Mouse (Mus musculus) megakaryocyte, embryonic 14.5 days (primary cell): ENCODE data around the gene Gm20388. TPM values are rescaled to one million over a fixed set of nuclear protein-coding genes. Genes with fewer than 3 reads are reported as not detected.

Source experiments
- H3K27me3 ChIP-seq: replicated peaks from 2 replicates; pipeline ENCODE3; 2012; ENCODE audit warnings: inconsistent platforms
- H3K36me3 ChIP-seq: replicated peaks from 2 replicates; pipeline ENCODE3; 2012; ENCODE audit warnings: low read length, inconsistent platforms, mixed read lengths
- H3K4me1 ChIP-seq: 2 replicates; pipeline ENCODE4 v1.6.1; 2012; ENCODE audit warnings: inconsistent platforms
- H3K4me3 ChIP-seq: replicated peaks from 2 replicates; pipeline ENCODE3; 2012; ENCODE audit warnings: moderate library complexity, mild to moderate bottlenecking, inconsistent platforms
- H3K9me3 ChIP-seq: 2 replicates; pipeline ENCODE4 v1.6.1; 2012; ENCODE audit warnings: inconsistent platforms
- FLI1 ChIP-seq: IDR thresholded peaks from 2 replicates; pipeline ENCODE4 v1.6.1; 2012; ENCODE audit warnings: low read length, inconsistent platforms, mixed read lengths
- GATA1 ChIP-seq: IDR thresholded peaks from 3 replicates; pipeline ENCODE4 v1.6.1; 2012; ENCODE audit warnings: mixed read lengths, low read length, inconsistent platforms, borderline replicate concordance
- polyA plus RNA-seq: library from polyadenylated mRNA; stranded (reverse); fragments of >175 nt; gene quantifications from 2 replicates; pipeline ENCODE4 v1.2.3, GENCODE M21; 2012; ENCODE audit warnings: low replicate concordance; ENCODE audit not compliant: insufficient read depth

Gene Gm20388
- polyA plus RNA-seq, 1 experiment: 111 TPM

DNA sequence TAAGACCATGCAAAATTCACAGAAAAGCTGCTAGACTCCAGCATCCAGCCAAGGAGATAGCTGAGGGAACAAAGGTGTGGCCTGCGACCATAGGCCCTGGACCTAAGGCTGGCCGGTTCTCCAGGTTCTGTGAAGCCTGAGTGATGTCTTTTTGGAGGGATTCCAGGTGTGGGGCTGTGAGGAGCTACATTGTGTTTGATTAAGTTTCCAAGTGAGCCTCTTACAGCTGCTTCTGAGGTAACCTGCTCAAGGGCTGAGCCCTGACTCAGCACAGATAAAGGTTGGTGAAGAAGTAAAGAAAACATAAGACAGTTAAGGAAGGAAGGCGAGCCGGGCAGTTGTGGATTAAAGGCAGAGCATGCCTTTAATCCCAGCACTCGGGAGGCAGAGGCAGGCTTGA is 3591.6 kb downstream of the Gm20388 start:
- H3K27me3 ChIP-seq: no peaks in the 10 kb centered on the region
- H3K36me3 ChIP-seq: peaks cover 100% of the 10 kb centered on the region
- TF ChIP-seq FLI1 (no peak), GATA1 (no peak)
- peaks cover 10% of the 10 kb centered on the region for H3K4me1 ChIP-seq
- H3K4me3 ChIP-seq: no peak overlapping the region
- peaks cover 9% of the 10 kb centered on the region for H3K9me3 ChIP-seq

DNA sequence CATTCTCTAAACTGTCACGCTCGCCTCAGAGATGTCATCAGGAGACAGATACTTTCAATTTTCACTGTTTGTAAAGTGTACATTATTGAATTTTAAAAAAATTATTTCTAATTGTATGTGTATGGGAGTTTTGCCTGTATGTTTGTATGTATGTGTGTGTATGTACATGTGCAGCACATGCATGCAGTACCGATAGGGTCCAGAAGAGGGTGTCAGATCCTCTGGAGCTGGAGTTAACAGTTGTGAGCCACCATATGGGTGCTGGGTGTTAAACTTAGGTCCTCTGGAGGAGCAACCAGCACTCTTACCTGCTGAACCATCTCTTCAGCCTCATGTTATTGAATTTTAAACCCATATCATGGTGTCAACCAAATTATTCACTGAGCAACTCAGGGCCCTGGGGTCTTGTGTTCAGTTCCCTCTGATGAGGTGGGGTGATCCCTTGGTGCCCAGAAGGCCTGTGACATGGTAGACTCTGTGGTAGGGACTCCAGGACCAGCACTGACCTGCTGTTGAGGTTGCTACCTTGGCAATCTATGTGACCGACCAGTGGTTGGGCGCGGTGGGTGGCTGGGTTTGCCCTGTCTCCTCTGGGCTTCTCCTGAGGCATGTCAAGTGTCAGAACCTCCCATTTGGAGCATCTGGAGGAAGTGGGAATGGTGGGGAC is 3593.3 kb downstream of the Gm20388 start:
- H3K27me3 ChIP-seq: no peaks in the 10 kb centered on the region
- no peak overlapping the region for H3K4me3 ChIP-seq
- peaks cover 100% of the 10 kb centered on the region for H3K36me3 ChIP-seq
- peaks cover 9% of the 10 kb centered on the region for H3K9me3 ChIP-seq
- no peak for TF ChIP-seq GATA1
- no peak for TF ChIP-seq FLI1
- H3K4me1 ChIP-seq: peaks cover 13% of the 10 kb centered on the region

DNA sequence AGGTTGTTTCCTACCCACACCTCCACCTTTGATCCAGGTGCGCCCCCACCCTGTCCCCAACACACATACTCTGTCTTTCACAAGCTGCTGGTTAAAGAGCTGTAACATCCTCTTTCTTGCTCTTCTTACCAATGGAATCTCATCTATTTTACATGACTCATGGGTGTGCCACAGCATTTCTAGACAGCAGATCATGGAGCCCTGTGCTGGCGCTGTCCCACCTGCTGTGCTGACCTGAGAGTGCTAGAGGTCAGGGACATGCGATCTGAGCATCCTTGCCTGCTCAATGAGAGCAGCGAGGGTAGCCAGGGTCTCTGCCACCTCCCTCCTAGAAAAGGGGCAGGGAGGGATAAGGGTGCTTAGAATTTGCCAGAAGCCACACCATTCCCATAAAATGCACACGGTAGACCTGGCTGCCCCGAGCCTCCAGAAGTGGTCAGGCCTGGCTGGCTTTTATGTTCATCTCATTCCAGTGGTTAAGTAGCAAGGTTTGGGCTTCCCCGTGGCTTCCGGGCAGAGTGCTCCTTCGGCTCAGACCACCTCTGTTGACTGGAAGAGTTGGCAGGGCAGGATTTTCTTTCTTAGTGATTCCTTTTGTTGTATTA is 3594.1 kb downstream of the Gm20388 start:
- peaks cover 2% of the 10 kb centered on the region for H3K27me3 ChIP-seq
- TF ChIP-seq GATA1 (no peak), FLI1 (no peak)
- H3K9me3 ChIP-seq: peaks cover 9% of the 10 kb centered on the region
- H3K36me3 ChIP-seq: peaks cover 100% of the 10 kb centered on the region
- peaks cover 14% of the 10 kb centered on the region for H3K4me1 ChIP-seq
- no peak overlapping the region for H3K4me3 ChIP-seq

DNA sequence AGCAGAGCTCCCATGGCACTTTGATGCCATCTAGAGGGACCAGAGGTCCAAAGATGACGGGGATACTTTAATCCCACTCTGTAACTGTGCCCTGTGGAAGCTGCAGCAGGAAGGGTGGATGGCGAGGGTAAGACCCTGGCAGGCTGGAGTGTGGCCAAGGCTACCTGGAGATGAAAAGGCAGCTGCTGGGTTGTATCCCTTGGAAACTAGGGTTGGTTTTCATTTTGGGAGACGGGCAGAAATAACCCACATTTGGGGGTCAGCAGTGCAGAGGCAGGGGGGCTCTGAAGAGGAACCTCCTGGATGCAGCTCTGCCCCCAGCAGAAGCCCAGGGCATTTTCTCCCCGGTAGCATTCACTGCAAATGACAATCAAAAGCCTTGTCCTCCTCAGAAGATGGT is 3594.6 kb downstream of the Gm20388 start:
- no peak for TF ChIP-seq FLI1
- TF ChIP-seq GATA1: no peak
- Histone ChIP-seq H3K4me1 (peaks cover 18% of the 10 kb centered on the region), H3K36me3 (peaks cover 100% of the 10 kb centered on the region), H3K4me3 (no peak overlapping the region), H3K9me3 (peaks cover 9% of the 10 kb centered on the region), H3K27me3 (peaks cover 6% of the 10 kb centered on the region)

DNA sequence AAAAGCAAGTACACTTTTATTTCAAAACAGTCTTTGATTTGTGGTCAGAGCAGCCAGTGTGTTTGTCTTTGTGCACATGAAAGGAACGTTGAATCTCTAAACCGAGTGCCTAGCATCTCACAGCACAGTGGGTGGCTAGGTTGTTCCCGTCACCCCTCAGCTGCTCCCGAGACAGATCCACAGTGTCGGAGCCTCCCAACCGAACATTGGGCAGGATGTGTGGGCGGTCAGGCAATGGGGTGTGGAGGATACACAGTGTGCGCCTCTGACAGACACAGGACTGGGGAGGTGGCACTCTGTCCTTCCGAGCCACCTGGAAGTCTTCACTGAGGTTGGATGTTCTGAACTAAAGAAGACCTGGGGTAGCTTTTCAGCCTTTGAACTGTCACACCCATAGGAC is 3595.1 kb downstream of the Gm20388 start:
- H3K36me3 ChIP-seq: peaks cover 96% of the 10 kb centered on the region
- TF ChIP-seq GATA1 (no peak), FLI1 (no peak)
- no peak overlapping the region for H3K4me3 ChIP-seq
- H3K4me1 ChIP-seq: peaks cover 20% of the 10 kb centered on the region
- H3K9me3 ChIP-seq: peaks cover 9% of the 10 kb centered on the region
- H3K27me3 ChIP-seq: peaks cover 8% of the 10 kb centered on the region

DNA sequence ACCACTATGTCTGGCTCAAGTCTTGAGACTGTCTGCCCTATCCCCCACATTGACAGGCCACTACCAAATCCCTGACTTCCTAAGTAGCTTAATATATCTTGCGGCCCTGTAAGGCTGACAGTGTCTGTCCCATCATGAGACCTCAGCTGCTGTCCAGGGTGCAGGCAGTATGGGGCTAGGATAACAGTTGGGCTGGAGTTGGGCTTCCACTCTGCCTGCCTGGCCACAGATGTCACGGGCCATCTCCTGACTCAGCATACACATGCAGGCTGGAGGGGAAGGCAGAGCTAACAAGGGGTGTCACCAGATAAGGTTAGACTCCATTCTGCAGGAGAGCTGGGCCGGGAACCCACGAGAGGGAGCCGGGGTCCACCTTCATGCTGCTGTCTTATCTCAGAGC is 3596.5 kb downstream of the Gm20388 start:
- peaks cover 16% of the 10 kb centered on the region for H3K27me3 ChIP-seq
- no peak for TF ChIP-seq GATA1
- no peak for TF ChIP-seq FLI1
- peaks cover 9% of the 10 kb centered on the region for H3K9me3 ChIP-seq
- peaks cover 85% of the 10 kb centered on the region for H3K36me3 ChIP-seq
- peaks cover 23% of the 10 kb centered on the region for H3K4me1 ChIP-seq
- peak overlapping the region; percentile 57 for H3K4me3 ChIP-seq

DNA sequence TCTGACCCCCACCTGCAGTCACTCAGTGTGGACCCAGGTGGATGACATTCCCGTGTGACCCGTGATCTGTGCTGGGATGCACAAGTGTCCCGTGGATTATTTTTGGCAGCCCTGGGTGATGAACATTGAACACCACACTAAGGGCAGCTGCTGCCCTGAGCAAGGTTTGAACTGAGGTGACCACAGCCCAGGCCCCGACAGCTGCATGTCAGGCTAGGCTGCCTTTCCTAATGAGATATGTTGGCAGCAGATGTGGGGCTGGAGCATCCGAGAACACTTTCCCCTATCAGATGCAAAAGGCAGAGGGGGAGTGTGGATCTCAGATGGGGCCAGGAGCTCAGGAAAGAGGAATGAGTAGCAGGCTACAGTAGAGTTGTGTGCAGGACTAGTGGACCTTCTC is 3600.2 kb downstream of the Gm20388 start:
- Histone ChIP-seq H3K4me1 (peaks cover 43% of the 10 kb centered on the region), H3K9me3 (no peaks in the 10 kb centered on the region), H3K27me3 (peaks cover 52% of the 10 kb centered on the region), H3K36me3 (peaks cover 48% of the 10 kb centered on the region), H3K4me3 (no peak overlapping the region)
- no peak for TF ChIP-seq FLI1
- no peak for TF ChIP-seq GATA1

DNA sequence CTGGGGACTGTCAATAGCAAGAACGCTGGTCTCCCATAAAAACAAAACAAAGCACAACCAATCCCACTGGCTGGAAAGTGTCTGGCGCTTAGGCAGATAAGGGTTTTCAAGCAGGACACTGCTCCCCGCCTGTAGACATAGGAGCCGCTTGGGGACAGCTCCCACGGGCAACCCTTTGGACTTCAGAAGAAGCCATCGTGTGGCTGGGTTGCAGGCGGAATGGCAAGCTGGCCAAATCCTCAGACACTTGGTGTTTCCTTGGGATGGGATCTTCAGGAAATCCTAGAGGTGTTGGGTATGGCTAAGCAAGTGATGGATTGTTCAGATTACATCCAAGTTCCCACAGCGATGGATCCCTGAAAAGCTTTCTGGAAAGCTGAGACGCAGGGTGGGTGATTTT is 3603.5 kb downstream of the Gm20388 start:
- Histone ChIP-seq H3K36me3 (peaks cover 15% of the 10 kb centered on the region), H3K9me3 (no peaks in the 10 kb centered on the region), H3K4me3 (no peak overlapping the region), H3K27me3 (peaks cover 71% of the 10 kb centered on the region), H3K4me1 (peaks cover 44% of the 10 kb centered on the region)
- no peak for TF ChIP-seq GATA1
- TF ChIP-seq FLI1: no peak

DNA sequence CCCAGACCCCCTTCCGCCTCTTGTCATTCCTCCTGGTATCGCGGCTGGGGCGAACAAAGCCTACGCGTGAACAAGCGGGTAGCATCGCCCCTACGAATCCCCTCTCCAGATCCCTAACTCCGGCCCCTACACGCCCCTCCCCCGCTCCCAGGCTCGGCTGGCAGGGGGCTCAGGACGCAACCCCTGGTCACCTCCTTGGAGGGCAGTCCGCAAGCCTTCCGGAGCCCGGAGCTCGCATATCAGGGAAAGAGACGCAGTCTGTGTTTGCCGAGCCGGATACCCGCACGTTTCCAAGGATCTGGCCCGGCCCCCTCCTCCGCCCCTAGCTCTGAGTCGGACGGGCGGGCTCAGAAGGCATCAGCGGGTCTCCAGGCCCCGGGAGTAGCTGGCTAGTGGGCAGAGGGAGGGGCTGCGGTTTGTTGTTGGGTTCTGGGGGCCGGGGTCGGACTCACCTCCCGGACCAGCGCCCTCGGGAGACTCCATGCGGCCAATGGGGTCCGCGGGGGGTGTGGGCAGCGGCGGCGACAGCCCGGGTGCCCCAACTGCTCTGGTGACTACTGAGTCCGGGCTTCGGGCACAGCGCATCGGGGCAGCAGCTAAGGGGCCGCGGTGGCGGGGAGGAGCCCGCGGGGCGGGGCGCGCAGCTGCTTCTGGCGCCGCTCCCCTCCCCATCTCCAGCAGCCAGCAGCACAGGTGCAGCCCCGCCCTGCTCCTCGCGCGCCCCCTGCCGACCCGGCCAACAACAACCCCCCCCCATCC is 3604.3 kb downstream of the Gm20388 start, which contains the start of gene Dbndd1:
Gene Dbndd1, minus strand, starts transcription at position 683 of the 759 bp plus-strand sequence.
- H3K9me3 ChIP-seq: no peaks in the 10 kb centered on the region
- peaks cover 67% of the 10 kb centered on the region for H3K27me3 ChIP-seq
- H3K4me3 ChIP-seq: peak within 1 kb of the TSS; percentile 89
- peaks cover 7% of the 10 kb centered on the region for H3K36me3 ChIP-seq
- TF ChIP-seq GATA1: no peak
- no peak for TF ChIP-seq FLI1
- peaks cover 46% of the 10 kb centered on the region for H3K4me1 ChIP-seq

DNA sequence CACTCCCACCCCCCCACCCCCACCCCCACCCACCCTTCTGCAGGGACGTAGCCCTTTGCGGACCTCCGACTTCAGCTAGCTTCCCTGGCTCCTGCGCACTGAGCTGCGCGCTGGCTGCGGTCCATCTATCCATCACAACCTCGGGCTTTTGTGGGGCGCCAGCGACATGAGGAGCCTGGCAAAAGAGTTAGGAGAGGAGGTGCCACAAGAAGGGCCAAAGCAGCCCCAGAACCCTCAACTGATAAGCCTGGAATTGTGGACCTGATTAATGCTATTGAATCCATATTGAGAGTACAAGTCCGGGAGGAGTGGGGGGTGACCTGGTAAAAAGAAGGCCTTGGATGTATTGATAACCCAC is 3604.9 kb downstream of the Gm20388 start:
- Histone ChIP-seq H3K9me3 (no peaks in the 10 kb centered on the region), H3K36me3 (peaks cover 8% of the 10 kb centered on the region), H3K27me3 (peaks cover 65% of the 10 kb centered on the region), H3K4me1 (peaks cover 46% of the 10 kb centered on the region), H3K4me3 (peak overlapping the region; percentile 89)
- TF ChIP-seq GATA1 (no peak), FLI1 (no peak)
